Mouse (Mus musculus) adipocyte (in vitro differentiated cells): ENCODE measurements around the gene Wwc1.

Experiments used
- DNase-seq: peaks from one replicate; pipeline ENCODE4 v3.0.0-alpha.2; 2016; ENCODE audit warnings: low spot score

Gene Wwc1

GRCm38 (mm10) chr11:35980411-35980917 lies at the start of gene Wwc1:
Wwc1 (minus strand) TSS chr11:35980527.
- peak; percentile 6 for DNase-seq

GRCm38 (mm10) chr11:36020009-36020408 lies 39.7 kb upstream of the Wwc1 start:
- no peak for DNase-seq

- no peak for DNase-seq
These were observed 32.9 kb upstream of the Wwc1 start for GRCm38 (mm10) chr11:36013179-36013578.

- DNase-seq: no peak
These were observed 29.2 kb upstream of the Wwc1 start for GRCm38 (mm10) chr11:36009281-36010208.

DNA sequence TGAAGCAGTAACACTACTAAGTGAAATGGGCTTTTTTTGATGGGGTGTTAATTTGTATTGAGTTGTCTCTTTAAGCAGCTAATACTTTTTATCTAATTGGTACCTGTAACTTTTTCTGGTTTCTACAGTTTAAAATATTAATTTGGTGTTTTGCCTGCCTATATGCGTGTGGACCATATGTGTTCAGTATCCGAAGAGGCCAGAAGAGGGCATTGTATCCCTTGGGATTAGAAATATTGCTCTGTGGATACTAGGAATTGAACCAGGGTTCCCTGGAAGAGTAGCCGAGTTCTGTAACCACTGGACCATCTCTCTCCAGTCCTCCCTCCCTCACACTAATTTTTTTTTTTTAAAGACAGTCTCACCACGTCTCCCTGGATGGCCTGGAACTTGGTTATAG lies 22.6 kb upstream of the Wwc1 start:
- DNase-seq: no peak

DNA sequence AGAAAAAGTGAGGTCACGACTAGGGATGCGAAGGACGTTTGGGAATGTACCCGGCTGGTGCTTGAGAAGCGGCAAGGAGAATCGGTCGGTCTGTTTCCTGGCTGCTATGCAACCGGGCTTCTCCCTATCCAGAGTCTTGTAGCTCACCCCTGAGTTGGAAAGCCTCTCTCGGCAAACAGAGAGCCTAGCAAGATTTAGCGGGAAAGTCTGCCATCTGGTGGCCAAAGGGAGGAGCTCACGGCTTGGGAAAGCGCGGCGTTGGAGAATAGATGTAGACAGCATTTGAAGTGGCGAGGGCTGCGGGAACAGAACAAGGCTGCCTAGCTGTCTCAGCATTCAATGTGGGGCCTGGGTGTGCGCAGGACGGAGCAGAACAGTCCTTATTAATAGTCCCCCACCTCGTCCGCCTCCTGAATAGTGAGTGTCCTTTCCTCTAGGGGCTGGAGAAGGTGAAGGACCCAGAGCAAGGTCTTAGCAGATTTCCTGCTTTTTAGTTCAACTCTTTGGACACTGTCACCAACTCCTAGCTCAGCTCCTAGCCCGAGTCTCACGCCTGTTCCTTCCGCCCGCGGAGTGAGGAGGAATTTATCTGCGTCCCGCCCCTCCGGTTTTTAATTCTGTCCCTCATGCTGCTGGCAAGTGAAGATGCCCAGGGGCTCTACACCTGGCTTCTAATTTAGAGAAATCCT lies 21.1 kb upstream of the Wwc1 start:
- DNase-seq: peak; percentile 94

DNA sequence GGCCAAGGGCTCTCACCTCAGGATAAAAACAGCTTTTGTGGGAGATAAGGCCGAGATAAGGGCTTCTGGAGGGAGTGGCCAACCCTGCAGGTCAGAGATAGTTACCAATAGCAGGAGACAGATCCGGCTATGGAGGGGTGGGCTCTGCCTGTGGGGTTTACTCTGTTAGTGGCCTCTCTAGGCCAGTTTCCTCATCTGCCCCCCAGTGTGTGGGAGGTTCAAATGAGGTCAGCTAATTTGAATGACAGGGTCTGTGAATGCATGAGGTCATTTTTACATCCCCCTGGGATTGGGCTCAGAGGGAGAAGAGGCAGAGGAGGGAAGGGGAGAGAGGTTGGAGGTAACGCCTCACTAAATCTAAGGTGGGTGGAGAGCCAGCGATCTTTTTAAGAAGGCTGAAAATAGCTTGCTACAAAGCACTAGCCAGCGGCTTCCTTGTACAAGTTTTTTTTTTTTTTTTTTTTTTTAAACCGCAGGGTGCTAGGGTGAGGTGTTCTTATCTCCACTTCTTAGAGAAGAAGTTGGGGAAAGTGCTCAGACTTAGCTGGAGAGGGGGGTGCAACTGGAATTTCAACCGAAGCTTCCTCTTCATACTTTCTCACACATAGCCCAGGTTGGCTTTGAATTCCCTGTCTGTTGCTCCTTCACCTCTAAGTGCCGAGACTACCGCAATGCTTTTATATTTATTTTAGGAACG lies 20.4 kb upstream of the Wwc1 start:
- DNase-seq: no peak

DNA sequence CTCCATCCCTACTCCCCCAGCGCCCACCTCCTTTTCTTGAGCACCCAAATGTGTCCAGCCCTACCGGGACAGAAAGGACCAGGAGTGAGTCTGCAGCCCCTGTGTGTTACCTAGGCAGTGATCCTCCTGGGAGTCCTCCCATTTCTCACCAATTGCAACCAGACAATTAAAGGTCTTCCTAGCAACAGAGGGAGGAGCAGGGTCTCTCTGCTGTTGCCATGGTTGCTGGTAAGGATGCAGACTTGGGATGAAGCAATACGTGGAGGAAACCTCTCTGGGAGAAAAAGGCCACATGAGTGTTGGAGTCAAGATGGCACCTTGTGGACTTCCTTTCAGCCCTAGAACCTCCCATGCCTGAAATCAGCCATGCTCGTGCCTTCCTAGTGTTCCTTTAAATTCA lies 19.7 kb upstream of the Wwc1 start:
- no peak for DNase-seq

- DNase-seq: no peak
These were observed 17.7 kb upstream of the Wwc1 start for GRCm38 (mm10) chr11:35998048-35998447.

- DNase-seq: no peak
These were observed 15.0 kb upstream of the Wwc1 start for GRCm38 (mm10) chr11:35995310-35995709.

DNA sequence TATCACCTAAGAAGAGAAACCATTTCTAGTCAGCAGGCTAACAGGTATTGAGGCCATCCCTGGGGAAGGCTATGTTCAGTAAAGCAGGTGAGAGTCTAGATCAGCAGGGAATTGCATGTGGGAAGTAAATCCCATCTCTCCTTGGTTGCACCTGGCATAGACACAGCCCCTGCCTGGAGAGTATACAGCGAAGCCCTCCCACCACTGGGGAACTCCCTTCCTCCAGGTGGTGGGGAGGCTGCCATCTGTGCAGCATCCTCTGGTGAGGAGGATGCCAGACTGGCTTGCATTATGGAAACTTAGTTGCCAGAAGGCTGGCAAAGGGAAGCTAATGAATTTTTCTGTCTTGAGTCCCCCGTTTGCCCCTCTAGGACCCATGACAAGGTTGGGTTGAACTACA lies 11.5 kb upstream of the Wwc1 start:
- no peak for DNase-seq

- DNase-seq: no peak
These were observed 9.6 kb upstream of the Wwc1 start for GRCm38 (mm10) chr11:35989967-35990366.

DNA sequence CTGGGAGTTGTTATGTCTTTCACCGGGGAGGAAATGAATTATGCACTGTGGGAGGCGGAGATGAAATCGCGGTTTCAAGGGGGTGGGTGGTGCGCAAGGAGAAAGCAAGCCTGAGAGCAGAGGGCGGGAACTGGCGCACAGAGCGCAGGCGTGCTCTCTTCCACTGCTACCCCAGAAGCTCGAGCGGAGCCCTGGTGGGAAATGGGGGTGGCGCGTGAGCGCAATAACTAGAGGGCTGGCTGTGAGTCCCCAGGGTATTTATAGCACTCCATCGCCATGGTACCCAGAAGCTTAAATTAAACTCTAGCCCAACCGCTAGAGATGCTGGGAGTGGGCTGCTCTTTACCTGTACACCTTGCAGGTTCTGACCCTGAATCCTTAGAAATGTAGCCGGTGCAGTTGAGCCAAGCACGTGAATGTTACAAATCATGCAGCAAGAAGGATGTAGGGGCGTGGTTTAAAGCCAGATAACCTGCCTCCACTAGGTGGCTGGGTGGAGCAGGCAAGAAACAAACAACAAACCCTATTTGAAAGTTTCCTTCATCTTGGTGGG lies 5.6 kb upstream of the Wwc1 start:
- no peak for DNase-seq

- no peak for DNase-seq
These were observed 2.4 kb upstream of the Wwc1 start for GRCm38 (mm10) chr11:35982734-35983133.

DNA sequence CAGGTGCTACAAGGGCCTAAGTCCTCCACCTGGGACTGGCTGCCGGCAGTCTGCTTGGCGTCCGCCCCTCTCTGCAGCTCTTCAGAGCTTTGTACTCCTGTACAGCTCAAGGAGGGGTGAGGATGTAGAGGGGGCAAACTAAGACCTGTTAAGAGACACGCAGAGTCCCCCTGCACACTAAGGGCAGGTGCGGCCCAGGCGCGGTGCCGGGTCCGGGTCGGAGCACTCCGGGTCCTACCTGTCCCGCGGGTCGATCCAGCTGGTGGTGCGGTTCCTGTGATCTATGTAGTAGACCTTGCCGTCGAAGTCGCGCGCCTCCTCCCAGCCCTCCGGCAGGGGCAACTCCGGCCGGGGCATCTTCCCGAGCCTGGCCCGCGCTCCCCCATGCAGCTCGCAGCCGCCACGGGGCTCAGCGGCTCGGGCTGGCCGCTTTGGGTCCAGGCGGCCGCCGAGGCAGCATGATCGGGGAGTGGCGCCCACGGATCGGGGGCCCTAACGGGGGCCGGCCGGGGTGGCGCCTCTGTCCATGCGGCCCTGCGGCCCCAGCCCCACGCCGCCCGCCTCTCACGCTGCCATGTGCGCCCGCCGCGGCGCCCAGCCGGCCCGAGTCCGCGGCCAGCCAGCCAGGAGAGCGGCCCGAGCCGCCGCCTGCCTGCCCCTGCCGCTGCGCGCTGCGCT lies 455 bp downstream of the Wwc1 start:
- DNase-seq: no peak

GRCm38 (mm10) chr11:35979266-35979732 lies 1.0 kb downstream of the Wwc1 start:
- DNase-seq: no peak

DNA sequence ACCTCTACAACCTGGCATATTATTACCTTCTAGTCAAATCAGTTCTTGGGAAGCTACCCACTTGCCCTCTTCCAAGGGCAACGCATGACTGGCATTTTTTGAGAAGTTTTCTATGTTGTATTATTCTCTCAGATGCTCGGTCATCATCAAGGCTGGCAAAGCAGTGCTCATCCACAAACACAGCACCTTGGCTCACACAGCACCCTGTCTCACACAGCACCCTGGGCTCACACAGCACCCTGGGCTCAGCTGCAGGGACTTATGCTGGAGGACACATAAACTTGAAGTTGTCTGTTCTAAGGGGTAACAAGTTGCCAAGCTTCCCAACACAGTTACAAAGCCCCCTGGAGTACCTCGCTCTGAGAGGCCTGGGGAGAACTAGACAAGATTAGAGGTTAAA lies 2.5 kb downstream of the Wwc1 start:
- no peak for DNase-seq

DNA sequence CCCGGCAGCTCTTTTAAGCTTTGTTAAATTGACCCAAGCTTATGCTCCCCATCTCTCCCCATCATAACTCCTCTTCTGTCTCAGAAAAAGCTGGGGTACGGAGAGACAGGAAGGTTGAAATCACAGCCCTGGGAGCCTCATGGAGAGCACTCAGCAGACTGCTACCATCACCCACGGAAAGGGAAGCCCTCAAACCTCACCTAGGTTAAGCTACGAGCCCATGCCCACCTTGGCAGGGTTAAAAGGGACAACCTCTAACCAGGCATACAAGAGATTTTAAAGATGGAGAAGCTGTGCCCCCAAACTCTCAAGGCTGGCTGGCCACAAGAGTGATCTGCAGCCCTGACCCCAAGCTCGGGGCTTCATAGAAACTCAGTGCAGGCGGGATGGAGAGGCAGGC lies 3.2 kb downstream of the Wwc1 start:
- no peak for DNase-seq

- no peak for DNase-seq
These were observed 3.8 kb downstream of the Wwc1 start for GRCm38 (mm10) chr11:35976482-35976881.

GRCm38 (mm10) chr11:35974632-35975450 lies 5.5 kb downstream of the Wwc1 start:
- DNase-seq: no peak

DNA sequence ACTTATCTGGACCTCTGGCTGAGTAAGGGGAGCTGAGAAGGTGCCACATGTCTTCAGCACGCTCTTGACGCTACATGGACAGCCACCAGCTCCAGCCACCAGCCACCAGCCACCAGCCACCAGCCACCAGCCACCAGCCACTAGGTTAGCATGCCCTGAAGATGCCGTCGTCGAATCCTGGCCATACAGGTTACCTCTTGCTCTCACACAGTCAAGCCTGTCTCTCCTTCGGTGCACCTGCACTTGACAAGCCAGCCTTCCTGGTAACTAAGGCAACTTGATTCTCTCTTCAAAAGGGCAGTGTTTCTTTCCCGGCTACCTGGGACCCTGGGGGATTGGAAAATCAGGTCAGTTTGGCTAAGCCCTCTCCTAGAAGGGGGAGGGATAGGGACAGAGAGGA lies 7.2 kb downstream of the Wwc1 start:
- DNase-seq: no peak
